Mouse (Mus musculus) olfactory bulb, adult 2 months (tissue): ENCODE measurements around the gene Klhdc8b. TPM values are rescaled to one million over a fixed set of nuclear protein-coding genes. Genes with fewer than 3 reads are reported as not detected.

Experiments used
- H3K27ac ChIP-seq: fragments of 200-500 bp; 2 replicates; pipeline ENCODE4 v1.5.1; 2012; ENCODE audit warnings: low read depth, low read length; ENCODE audit not compliant: insufficient read depth
- H3K4me1 ChIP-seq: fragments of 200-500 bp; 2 replicates; pipeline ENCODE4 v1.6.1; 2012; ENCODE audit warnings: low read length; ENCODE audit not compliant: control insufficient read depth, insufficient read depth
- H3K4me3 ChIP-seq: fragments of 200-500 bp; 2 replicates; pipeline ENCODE4 v1.5.1; 2012; ENCODE audit warnings: mild to moderate bottlenecking, low read depth, low read length, moderate library complexity; ENCODE audit not compliant: insufficient read depth
- CTCF ChIP-seq: fragments of 200-500 bp; IDR thresholded peaks from 2 replicates; pipeline ENCODE4 v1.5.1; 2012; ENCODE audit warnings: low read depth, mild to moderate bottlenecking, low read length, moderate library complexity; ENCODE audit not compliant: insufficient read depth
- POLR2A ChIP-seq: fragments of 200-500 bp; IDR thresholded peaks from 2 replicates; pipeline ENCODE4 v1.6.1; 2012; ENCODE audit warnings: mild to moderate bottlenecking, low read depth, low read length, moderate library complexity; ENCODE audit not compliant: insufficient read depth
- WGBS: fragments of 180-500 bp; shearing (Covaris S2); methylation state at CpG from one replicate; pipeline ENCODE4 v1.1.7; 2018; 5-methylcytosine and 5-hydroxymethylcytosine counted together
- polyA plus RNA-seq: library from polyadenylated mRNA; stranded (reverse); fragments of >200 nt; gene quantifications from 2 replicates; pipeline ENCODE4 v1.2.4, GENCODE M21; 2012; ENCODE audit warnings: low replicate concordance; ENCODE audit not compliant: missing spikeins, insufficient read depth, insufficient read length

The Klhdc8b gene
- polyA plus RNA-seq, 1 experiment = not detected

DNA sequence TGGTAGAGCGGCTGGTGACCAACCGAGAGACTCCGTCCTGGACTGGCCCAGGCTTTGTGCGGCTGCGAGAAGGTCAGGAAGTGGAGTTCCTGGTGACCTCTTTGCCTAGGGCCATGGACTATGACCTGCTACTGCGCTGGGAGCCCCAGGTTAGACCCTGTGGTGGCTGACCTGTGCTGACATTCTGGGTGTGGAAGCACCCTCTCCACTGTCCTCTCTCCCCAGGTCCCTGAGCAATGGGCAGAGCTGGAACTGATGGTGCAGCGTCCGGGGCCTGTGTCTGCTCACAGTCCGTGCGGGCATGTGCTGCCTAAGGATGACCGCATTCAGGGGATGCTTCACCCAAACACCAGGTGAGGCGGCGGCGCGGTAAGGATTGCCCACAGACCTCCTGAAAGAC is 22.6 kb upstream of the Klhdc8b start:
- TF ChIP-seq POLR2A (no peak), CTCF (no peak)
- no peak overlapping the region for H3K27ac ChIP-seq
- WGBS = 95% methylated on average over 15 of the region's 15 CpGs

DNA sequence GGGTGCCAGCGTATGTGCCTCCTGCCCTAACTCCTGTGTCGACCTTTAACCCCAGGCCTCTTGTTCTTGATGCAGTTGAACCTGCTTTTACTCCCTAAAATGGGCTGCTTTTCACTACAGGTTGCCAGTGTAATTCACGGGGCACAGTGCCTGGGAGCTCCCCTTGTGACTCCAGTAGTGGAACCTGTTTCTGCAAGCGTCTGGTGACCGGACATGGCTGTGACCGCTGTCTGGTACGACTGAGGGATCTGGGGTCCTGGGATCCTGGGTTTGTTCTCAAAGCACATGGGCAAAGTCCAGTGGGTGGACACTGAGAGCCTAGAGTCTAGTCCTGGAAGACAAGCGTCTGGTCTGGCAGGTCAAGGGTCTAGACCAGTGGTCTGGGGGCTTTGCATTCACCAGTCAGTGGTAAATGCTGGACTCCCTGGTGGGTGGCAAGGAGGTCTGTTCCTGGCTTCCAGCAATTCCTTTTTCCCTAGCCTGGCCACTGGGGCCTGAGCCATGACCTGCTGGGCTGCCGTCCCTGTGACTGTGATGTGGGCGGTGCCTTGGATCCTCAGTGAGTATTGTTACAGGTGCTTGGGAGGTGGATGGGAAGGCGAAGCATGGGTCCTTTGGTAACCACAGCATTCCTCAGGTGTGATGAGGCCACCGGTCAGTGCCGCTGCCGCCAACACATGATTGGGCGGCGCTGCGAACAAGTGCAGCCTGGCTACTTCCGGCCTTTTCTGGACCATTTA is 21.8 kb upstream of the Klhdc8b start:
- Histone ChIP-seq H3K27ac (no peak overlapping the region), H3K4me3 (no peak overlapping the region), H3K4me1 (peaks cover 6% of the 10 kb centered on the region; the same call in 1 of the 2 replicates)
- 94% methylated on average over 18 of the region's 18 CpGs for WGBS
- TF ChIP-seq CTCF (no peak), POLR2A (no peak)

More for the DNA sequence above, 22.6 kb upstream of the Klhdc8b start:
- 0 out of 2 replicates have a peak, but pooled peaks cover 2% of the 10 kb centered on the region for H3K4me1 ChIP-seq
- no peak overlapping the region for H3K4me3 ChIP-seq

DNA sequence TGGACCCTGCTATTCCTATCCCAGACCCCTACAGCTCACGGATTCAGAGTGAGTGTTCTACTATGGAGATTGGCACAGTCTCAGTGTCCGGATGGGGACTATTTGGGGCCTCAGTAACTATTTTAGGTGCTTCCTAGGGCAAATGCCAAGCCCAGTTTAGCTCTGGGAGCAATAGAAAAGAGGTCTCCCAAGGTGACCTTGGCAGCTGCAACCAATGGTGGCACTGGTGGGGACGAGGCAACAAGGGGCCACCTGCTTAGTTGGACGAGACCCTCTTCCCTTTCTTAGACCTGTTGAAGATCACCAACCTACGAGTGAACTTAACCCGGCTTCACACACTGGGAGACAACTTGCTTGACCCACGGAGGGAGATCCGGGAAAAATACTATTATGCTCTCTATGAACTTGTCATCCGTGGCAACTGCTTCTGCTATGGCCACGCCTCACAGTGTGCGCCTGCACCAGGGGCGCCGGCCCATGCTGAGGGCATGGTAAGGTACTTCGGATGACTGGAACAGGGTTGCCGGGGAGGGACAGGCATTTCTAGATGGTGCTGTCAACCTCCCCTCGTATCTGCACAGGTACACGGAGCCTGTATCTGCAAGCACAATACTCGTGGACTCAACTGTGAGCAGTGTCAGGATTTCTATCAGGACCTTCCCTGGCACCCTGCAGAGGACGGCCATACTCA is 20.3 kb upstream of the Klhdc8b start:
- H3K4me1 ChIP-seq = peaks cover 6% of the 10 kb centered on the region; the same call in 1 of the 2 replicates
- 93% methylated on average over 19 of the region's 19 CpGs for WGBS
- TF ChIP-seq POLR2A = no peak
- no peak for TF ChIP-seq CTCF
- no peak overlapping the region for H3K27ac ChIP-seq
- no peak overlapping the region for H3K4me3 ChIP-seq

DNA sequence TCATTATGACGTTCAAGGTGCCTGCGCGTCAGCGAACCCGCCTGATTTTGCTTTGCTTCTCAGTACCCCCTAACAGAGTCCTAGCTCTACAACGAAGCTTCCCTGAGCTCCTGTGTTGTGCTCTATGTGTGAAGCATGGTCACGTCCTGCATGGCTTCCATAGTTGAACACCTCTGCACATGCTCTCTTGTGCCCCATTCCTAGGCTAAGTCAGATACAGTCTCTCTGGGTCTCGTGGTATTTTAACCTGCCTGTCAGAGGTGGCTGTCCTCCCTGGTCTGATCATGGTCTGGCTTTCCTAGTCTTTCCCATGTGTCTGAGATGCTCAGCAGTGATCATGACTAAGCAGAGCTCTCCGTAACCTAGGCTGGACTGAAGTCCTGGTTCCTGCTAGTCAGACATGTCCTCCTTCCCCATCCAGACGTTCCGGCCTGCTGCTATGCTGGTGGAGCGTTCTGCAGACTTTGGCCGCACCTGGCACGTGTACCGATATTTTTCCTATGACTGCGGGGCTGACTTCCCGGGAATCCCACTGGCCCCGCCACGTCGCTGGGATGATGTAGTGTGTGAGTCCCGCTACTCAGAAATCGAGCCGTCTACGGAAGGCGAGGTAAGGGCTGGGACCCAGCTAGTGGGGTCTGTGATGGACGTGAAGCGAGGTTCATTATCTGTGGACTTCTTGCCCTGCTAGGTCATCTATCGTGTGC is 19.6 kb upstream of the Klhdc8b start:
- H3K4me1 ChIP-seq = peaks cover 6% of the 10 kb centered on the region; the same call in 1 of the 2 replicates
- 91% methylated on average over 28 of the region's 28 CpGs for WGBS
- H3K27ac ChIP-seq = no peak overlapping the region
- no peak overlapping the region for H3K4me3 ChIP-seq
- TF ChIP-seq POLR2A (no peak), CTCF (no peak)

DNA sequence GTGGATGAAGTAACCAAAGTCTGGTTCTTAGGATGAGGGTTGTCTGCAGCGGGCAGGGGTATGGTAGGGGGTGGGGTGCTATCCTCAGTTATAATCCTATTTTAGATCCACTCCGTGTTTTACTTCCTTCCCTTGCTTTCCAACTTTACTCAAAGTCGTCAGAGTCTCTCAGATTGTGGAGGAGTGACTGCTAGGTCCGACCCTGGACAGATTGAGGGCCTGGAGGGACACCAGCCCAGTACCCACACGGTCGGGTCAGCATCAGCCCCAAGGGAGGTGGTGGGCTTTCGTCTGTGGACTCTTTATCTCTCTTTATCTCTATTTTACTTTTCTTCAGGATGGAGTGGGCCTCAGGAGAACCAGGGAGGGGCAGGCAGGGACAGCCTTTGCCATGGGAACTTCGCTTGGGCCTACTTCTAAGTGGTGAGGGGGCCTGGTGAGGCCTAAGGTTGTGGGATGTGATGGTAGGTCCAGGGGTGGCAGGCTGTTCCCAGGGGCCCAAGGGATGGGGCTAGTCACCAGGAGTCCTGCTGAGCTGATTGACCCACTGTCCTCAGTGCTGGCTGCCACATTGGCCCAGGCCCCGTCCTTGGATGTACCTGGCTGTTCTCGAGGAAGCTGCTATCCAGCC is 18.5 kb upstream of the Klhdc8b start, which contains the start of gene Lamb2:
Lamb2 (plus strand) TSS at position 16 of the 631 bp plus-strand sequence.
- Histone ChIP-seq H3K4me3 (peak within 1 kb of the TSS; percentile 42), H3K4me1 (peaks cover 6% of the 10 kb centered on the region; the same call in 1 of the 2 replicates), H3K27ac (no peak within 1 kb of the TSS)
- no peak for TF ChIP-seq POLR2A
- TF ChIP-seq CTCF = no peak
- 19% methylated on average over 10 of the region's 10 CpGs for WGBS

DNA sequence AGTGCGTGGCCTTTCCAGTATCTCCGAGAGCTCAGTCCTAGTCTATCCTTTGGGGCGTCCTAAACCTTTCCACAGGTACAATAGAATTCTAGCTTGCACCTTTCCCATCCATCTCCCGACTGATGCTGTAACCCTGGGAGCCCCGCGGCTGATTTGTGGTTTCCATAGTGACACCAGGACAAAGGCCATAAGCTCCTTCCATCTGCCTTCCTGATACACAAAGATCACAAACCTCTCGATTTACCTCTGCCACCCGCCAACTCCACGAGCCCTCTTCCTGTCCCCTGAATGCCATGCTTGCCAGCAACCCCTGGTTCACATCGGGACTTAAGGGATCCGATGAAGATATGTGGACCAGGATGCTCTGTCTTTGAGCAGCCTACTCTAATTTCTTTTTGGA is 17.9 kb upstream of the Klhdc8b start:
- H3K27ac ChIP-seq = no peak overlapping the region
- TF ChIP-seq POLR2A (no peak), CTCF (no peak)
- 28% methylated on average over 11 of the region's 11 CpGs for WGBS
- no peak overlapping the region for H3K4me3 ChIP-seq
- H3K4me1 ChIP-seq = peaks cover 6% of the 10 kb centered on the region; the same call in 1 of the 2 replicates

DNA sequence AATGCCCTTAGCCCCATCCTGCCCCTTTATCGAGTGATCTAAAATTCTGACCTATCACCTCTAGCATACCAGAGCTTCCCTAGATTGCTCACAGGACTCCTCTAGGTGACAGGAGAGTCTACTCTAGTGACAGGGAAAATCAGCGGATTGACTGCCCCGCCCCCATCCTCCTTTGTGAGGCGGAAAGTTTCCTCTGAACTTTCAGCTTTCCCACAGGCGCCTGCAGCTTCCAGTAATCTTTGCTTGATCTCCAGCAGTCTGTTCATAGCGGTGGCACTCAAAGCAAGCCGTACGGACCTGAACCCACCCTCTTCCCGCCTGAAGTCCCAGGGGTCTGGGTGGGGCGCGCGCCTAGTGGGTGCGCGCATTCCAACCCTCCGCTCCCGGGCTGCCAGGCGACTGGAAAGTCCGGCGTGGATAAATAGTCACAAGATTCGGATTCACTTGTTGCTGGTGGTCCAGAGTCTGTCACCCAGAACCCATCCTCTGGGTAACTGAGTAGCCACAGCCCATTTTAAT is 17.3 kb upstream of the Klhdc8b start:
- Histone ChIP-seq H3K4me3 (peak overlapping the region; percentile 36), H3K4me1 (peaks cover 6% of the 10 kb centered on the region; the same call in 1 of the 2 replicates), H3K27ac (no peak overlapping the region)
- no peak for TF ChIP-seq POLR2A
- TF ChIP-seq CTCF = no peak
- WGBS = 3% methylated on average over 20 of the region's 20 CpGs

DNA sequence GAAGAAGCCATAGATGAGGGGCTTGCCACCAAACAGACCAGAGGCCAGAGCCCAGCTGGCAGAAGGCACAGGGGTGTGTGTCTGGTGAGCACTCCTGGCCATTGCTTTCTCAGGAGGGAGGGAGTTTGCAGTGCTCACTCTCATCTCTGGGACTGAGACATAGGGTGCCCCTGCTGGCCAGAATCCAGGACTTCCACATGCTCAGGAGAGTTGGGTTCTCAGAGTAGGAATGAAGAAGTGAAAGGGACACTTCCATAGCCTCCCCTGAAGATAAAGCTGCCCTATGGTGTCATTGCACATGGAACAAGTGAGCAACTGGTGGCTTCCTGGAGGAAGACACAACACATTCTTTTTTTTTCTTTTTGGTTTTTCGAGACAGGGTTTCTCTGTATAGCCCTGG is 13.1 kb upstream of the Klhdc8b start:
- peaks cover 6% of the 10 kb centered on the region; the same call in 1 of the 2 replicates for H3K4me1 ChIP-seq
- H3K4me3 ChIP-seq = no peak overlapping the region
- TF ChIP-seq CTCF (no peak), POLR2A (no peak)
- no peak overlapping the region for H3K27ac ChIP-seq
- 62% methylated on average over 1 of the region's 1 CpGs for WGBS
